Mouse (Mus musculus) limb, embryonic 10.5 days (tissue): ENCODE data around the gene Slc25a11. TPM values are rescaled to one million over a fixed set of nuclear protein-coding genes. Genes with fewer than 3 reads are reported as not detected.

Experiments used
- DNase-seq: peaks from one replicate; pipeline ENCODE4 v3.0.0-alpha.2; 2017; ENCODE audit warnings: low spot score
- H3K27ac ChIP-seq: fragments of 300-500 bp; sonication (generic); 2 replicates; pipeline ENCODE4 v1.5.1; 2016; ENCODE audit warnings: mild to moderate bottlenecking
- H3K27me3 ChIP-seq: fragments of 300-500 bp; sonication (generic); 2 replicates; pipeline ENCODE4 v1.6.1; 2016; ENCODE audit warnings: low read depth, mild to moderate bottlenecking; ENCODE audit not compliant: poor library complexity, severe bottlenecking
- H3K36me3 ChIP-seq: fragments of 300-500 bp; sonication (generic); 2 replicates; pipeline ENCODE4 v1.6.1; 2016; ENCODE audit warnings: mild to moderate bottlenecking, moderate library complexity
- H3K4me1 ChIP-seq: fragments of 300-500 bp; sonication (generic); 2 replicates; pipeline ENCODE4 v1.6.1; 2016
- H3K4me3 ChIP-seq: fragments of 300-500 bp; sonication (generic); 2 replicates; pipeline ENCODE4 v1.5.1; 2016; ENCODE audit warnings: mild to moderate bottlenecking, moderate library complexity
- H3K9me3 ChIP-seq: fragments of 300-500 bp; sonication (generic); replicated peaks from 2 replicates; pipeline ENCODE4 v1.6.1; 2016; ENCODE audit warnings: mild to moderate bottlenecking
- WGBS: fragments of 180-500 bp; shearing (Covaris S2); methylation state at CpG from one replicate; pipeline ENCODE4 v1.1.7; 2016; 5-methylcytosine and 5-hydroxymethylcytosine counted together
- polyA plus RNA-seq: library from polyadenylated mRNA; unstranded; fragments of >200 nt; fragmentation: Nextera tagmentation; extraction: Ambion mirVana; gene quantifications from 2 replicates; pipeline ENCODE4 v1.2.1, GENCODE M21; 2016

Slc25a11 gene
- polyA plus RNA-seq, 1 experiment from 2014 or later, result 160 TPM

DNA sequence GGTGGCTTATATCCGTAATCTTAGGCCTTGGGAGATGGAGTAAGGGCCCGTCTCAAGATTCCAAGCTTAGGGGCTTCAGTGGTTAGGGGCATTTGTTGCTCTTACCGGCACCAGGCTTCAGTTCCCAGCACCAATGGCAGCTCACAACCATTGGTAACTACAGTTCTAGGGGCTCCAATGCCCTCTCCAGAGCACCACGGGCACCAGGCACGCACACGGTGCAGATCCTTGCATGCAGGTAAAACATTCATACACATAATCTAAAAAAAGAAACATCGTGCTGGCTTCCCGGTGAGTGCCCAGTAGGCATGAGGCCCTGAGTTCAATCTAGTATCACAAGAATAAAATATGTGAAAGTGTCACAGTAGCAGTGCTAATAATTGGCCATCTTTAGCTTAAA lies 15.8 kb upstream of the Slc25a11 start:
- Histone ChIP-seq H3K4me1 (peaks cover 28% of the 10 kb centered on the region), H3K9me3 (no peaks in the 10 kb centered on the region), H3K27ac (no peak overlapping the region), H3K4me3 (no peak overlapping the region), H3K27me3 (no peaks in the 10 kb centered on the region), H3K36me3 (peaks cover 87% of the 10 kb centered on the region)
- DNase-seq, result no peak
- 95% methylated on average over 8 of the region's 8 CpGs for WGBS

- H3K4me3 ChIP-seq, result no peak overlapping the region
- H3K27ac ChIP-seq, result no peak overlapping the region
- H3K36me3 ChIP-seq, result peaks cover 68% of the 10 kb centered on the region
- 88% methylated on average over 8 of the region's 8 CpGs for WGBS
- H3K27me3 ChIP-seq, result no peaks in the 10 kb centered on the region
- no peaks in the 10 kb centered on the region for H3K9me3 ChIP-seq
- no peak for DNase-seq
- peaks cover 36% of the 10 kb centered on the region for H3K4me1 ChIP-seq
These were observed 13.3 kb upstream of the Slc25a11 start for GRCm38 (mm10) chr11:70660571-70660970.

- 75% methylated on average over 8 of the region's 8 CpGs for WGBS
- H3K4me1 ChIP-seq, result peaks cover 42% of the 10 kb centered on the region
These were observed 11.7 kb upstream of the Slc25a11 start for GRCm38 (mm10) chr11:70658942-70659341.

DNA sequence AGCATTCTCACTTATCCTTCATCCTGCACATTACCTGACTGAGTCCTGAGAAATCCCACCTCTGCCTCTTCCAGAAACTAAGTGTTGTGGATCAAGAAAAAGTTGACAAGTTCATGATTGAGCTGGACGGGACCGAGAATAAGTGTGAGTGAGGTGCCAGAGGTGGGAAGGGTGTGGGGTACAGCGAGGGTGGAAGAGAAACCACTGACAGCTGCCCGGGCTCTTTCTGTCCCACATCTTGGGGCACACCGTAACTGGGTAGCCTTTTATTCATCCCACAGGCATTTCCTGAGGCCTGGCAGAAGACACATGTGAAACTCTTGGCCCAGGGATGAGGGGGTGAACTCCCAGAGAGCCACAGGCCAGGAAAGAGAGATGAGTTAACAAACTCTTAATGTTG lies 11.2 kb upstream of the Slc25a11 start:
- DNase-seq, result no peak
- H3K4me3 ChIP-seq, result 0 out of 2 replicates have a peak overlapping the region, but pooled peaks have one; percentile 99
- peaks cover 42% of the 10 kb centered on the region for H3K4me1 ChIP-seq
- H3K27me3 ChIP-seq, result no peaks in the 10 kb centered on the region
- H3K9me3 ChIP-seq, result no peaks in the 10 kb centered on the region
- H3K27ac ChIP-seq, result peak overlapping the region; percentile 97
- 85% methylated on average over 5 of the region's 5 CpGs for WGBS
- peaks cover 50% of the 10 kb centered on the region for H3K36me3 ChIP-seq

More at GRCm38 (mm10) chr11:70658942-70659341, 11.7 kb upstream of the Slc25a11 start:
- no peak for DNase-seq
- peaks cover 52% of the 10 kb centered on the region for H3K36me3 ChIP-seq
- no peak overlapping the region for H3K4me3 ChIP-seq
- H3K27ac ChIP-seq, result peak overlapping the region; percentile 97
- H3K9me3 ChIP-seq, result no peaks in the 10 kb centered on the region
- H3K27me3 ChIP-seq, result no peaks in the 10 kb centered on the region

DNA sequence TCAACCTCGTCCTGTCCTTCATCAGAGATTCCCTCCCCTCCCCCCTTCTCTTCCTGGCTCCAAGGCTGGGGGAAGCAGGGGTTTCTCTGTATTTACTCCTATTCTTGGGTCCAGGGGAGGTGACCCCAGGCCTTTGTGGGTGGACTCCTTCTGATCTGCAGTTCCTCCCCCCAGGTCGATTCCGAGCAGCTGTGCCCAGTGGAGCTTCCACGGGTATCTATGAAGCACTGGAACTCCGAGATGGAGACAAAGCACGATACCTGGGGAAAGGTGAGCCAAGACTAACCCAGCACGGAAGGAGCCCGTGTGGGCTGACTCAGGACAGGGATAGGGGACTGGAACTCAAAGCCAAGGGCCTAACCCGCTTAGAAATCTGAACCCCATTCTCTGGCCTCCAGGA lies 10.7 kb upstream of the Slc25a11 start:
- H3K9me3 ChIP-seq, result no peaks in the 10 kb centered on the region
- no peaks in the 10 kb centered on the region for H3K27me3 ChIP-seq
- peak overlapping the region; percentile 99 for H3K4me3 ChIP-seq
- H3K27ac ChIP-seq, result peak overlapping the region; percentile 97
- H3K4me1 ChIP-seq, result peaks cover 42% of the 10 kb centered on the region
- DNase-seq, result no peak
- 59% methylated on average over 9 of the region's 9 CpGs for WGBS
- peaks cover 49% of the 10 kb centered on the region for H3K36me3 ChIP-seq

DNA sequence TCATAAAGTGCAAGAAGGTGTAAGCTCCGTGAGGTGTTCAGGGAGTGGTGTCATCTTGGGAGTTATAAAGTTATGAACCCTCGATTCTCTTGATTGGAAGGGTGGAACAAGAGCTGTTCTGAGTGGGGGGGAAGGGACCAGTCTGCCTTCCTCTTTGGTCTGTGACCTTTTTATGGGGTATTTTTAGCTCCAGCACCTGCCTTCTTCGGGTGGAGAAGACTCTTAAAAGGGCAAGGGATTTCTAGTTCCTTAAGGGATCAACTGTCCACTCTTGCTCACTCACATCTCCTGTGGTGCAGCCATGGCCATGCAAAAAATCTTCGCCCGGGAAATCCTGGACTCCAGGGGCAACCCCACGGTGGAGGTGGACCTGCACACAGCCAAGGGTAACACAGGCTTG lies 10.3 kb upstream of the Slc25a11 start:
- peaks cover 47% of the 10 kb centered on the region for H3K4me1 ChIP-seq
- no peak for DNase-seq
- no peaks in the 10 kb centered on the region for H3K27me3 ChIP-seq
- H3K27ac ChIP-seq, result peak overlapping the region; percentile 97
- H3K4me3 ChIP-seq, result peak overlapping the region; percentile 99
- no peaks in the 10 kb centered on the region for H3K9me3 ChIP-seq
- WGBS, result 51% methylated on average over 6 of the region's 6 CpGs
- peaks cover 49% of the 10 kb centered on the region for H3K36me3 ChIP-seq

- Histone ChIP-seq H3K36me3 (peaks cover 49% of the 10 kb centered on the region), H3K4me3 (peak within 1 kb of the TSS; percentile 99), H3K27me3 (no peaks in the 10 kb centered on the region), H3K27ac (peak within 1 kb of the TSS; percentile 97), H3K9me3 (no peaks in the 10 kb centered on the region), H3K4me1 (peaks cover 53% of the 10 kb centered on the region)
- WGBS, result 3% methylated on average over 3 of the region's 3 CpGs
- peak; percentile 65 for DNase-seq
These were observed 9.7 kb upstream of the Slc25a11 start, which contains the start of gene Eno3 for GRCm38 (mm10) chr11:70656964-70657363. Gene Eno3 (plus strand): TSS chr11:70657202.

DNA sequence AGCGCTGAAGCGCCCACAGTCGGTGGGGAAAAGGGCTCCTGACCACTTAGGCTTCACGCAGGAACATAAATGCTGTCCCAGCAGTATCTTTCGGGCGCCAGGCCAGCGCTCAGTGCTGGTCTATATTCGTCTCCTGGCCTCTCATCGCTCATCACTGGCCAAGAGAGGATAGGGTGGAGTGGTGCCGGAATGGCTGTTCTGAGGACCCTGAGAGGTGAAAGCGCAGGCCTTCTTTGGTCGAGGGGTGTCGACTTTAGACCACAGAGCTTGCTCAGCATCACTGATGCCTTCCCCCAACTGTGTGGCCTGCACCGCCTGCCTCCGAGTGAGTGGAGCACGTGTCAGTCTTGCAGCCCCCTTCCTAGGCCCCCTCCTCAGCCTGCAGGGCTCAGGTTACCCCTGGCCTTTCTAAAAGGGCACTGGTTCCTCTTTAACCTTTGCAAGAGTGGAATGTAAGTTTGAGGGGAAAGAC lies 9.2 kb upstream of the Slc25a11 start:
- WGBS, result 2% methylated on average over 16 of the region's 16 CpGs
- Histone ChIP-seq H3K4me1 (peaks cover 57% of the 10 kb centered on the region), H3K27me3 (no peaks in the 10 kb centered on the region), H3K9me3 (no peaks in the 10 kb centered on the region), H3K4me3 (peak overlapping the region; percentile 99), H3K27ac (peak overlapping the region; percentile 97), H3K36me3 (peaks cover 49% of the 10 kb centered on the region)
- peak; percentile 84 for DNase-seq

- no peaks in the 10 kb centered on the region for H3K9me3 ChIP-seq
- WGBS, result under 1% methylated on average over 61 of the region's 61 CpGs
- H3K4me3 ChIP-seq, result peak overlapping the region; percentile 99
- DNase-seq, result peak; percentile 82
- no peaks in the 10 kb centered on the region for H3K27me3 ChIP-seq
- peak overlapping the region; percentile 97 for H3K27ac ChIP-seq
- peaks cover 49% of the 10 kb centered on the region for H3K36me3 ChIP-seq
- peaks cover 64% of the 10 kb centered on the region for H3K4me1 ChIP-seq
These were observed 8.5 kb upstream of the Slc25a11 start for GRCm38 (mm10) chr11:70655571-70656455.

- WGBS, result under 1% methylated on average over 48 of the region's 48 CpGs
- H3K4me1 ChIP-seq, result peaks cover 69% of the 10 kb centered on the region
- peak overlapping the region; percentile 97 for H3K27ac ChIP-seq
- H3K4me3 ChIP-seq, result peak overlapping the region; percentile 99
- H3K27me3 ChIP-seq, result no peaks in the 10 kb centered on the region
- peak; percentile 86 for DNase-seq
- peaks cover 49% of the 10 kb centered on the region for H3K36me3 ChIP-seq
- H3K9me3 ChIP-seq, result no peaks in the 10 kb centered on the region
These were observed 7.8 kb upstream of the Slc25a11 start for GRCm38 (mm10) chr11:70654923-70655570.

- Histone ChIP-seq H3K27me3 (no peaks in the 10 kb centered on the region), H3K9me3 (no peaks in the 10 kb centered on the region), H3K36me3 (peaks cover 49% of the 10 kb centered on the region), H3K27ac (peak within 1 kb of the TSS; percentile 97), H3K4me3 (peak within 1 kb of the TSS; percentile 99), H3K4me1 (peaks cover 70% of the 10 kb centered on the region)
- DNase-seq, result peak; percentile 89
- under 1% methylated on average over 61 of the region's 61 CpGs for WGBS
These were observed 7.1 kb upstream of the Slc25a11 start, which contains the start of gene Pfn1 for GRCm38 (mm10) chr11:70654198-70654922. Gene Pfn1 (minus strand): TSS chr11:70654644.

- Histone ChIP-seq H3K27ac (peak overlapping the region; percentile 97), H3K36me3 (peaks cover 51% of the 10 kb centered on the region), H3K4me1 (peaks cover 73% of the 10 kb centered on the region), H3K4me3 (peak overlapping the region; percentile 99), H3K9me3 (no peaks in the 10 kb centered on the region), H3K27me3 (no peaks in the 10 kb centered on the region)
- DNase-seq, result peak; percentile 91
- under 1% methylated on average over 63 of the region's 63 CpGs for WGBS
These were observed 6.3 kb upstream of the Slc25a11 start for GRCm38 (mm10) chr11:70653345-70654197.
